Mouse (Mus musculus): ENCODE data around the gene Pofut2. TPM values are rescaled to one million over a fixed set of nuclear protein-coding genes. Genes with fewer than 3 reads are reported as not detected.

Pofut2 gene
- 20.0 TPM in 2 replicates for polyA plus RNA-seq (2021; fragmentation: Nextera tagmentation)
- long read RNA-seq, experiment 1, transcript Pofut2-201 (9 exons, 2,290 nt) = major isoform, 81 of 94 reads
- long read RNA-seq, experiment 1, partial matches to known transcripts = 6 of 94 reads
- long read RNA-seq, experiment 1, other reads (novel, unspliced or antisense) = 7 of 94 reads
- long read RNA-seq, experiment 2, transcript Pofut2-201 (9 exons, 2,290 nt) = major isoform, 15 of 39 reads
- long read RNA-seq, experiment 2, partial matches to known transcripts = 19 of 39 reads
- long read RNA-seq, experiment 2, other reads (novel, unspliced or antisense) = 5 of 39 reads

DNA sequence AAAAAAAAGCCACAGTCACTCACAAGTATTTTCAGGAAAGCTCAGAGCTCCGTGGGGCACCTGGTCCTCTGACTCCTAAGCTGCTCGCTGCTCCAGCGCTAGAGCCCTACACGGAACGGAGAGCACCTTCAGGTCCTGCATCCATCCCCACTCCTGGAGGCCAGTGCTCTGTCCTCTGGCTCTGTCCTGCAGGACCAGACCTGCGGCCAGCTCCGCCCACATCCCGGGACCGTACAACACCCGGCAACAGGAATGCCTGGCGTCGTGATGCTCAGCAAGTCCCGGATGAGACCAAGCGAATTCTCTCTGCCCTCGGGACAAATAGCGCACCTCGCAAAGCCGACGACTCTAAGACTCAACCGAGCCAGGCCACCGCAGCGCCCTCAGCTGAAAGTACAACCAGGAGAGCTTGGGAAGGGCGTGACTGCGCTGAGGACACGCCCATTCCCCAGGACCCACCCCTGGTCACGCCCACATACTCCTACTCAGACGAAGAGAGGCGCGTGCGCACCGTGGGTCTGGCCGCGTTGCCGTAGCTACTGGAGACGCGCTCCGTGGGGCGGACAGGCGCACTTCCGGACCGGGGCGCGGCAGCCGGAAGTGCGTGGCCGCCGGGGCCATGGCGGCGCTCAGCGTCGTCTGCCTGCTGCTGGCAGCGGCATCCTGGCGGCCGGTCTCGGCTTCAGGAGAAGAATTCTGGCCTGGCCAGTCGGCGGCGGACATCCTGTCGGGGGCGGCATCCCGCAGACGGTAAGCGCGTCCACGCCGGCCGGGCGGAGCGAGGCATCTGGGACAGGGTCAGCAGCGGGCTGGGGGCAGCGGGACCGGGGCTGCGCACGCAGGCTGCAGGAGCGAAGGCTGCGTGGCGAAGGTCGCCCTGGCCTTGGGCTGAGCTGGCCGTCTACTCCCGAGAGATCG, at the start of gene Pofut2:
Gene Pofut2 (plus strand): TSS at position 515 of the 918 bp plus-strand sequence.

Other genes with a start within 250 kb of the Pofut2 start
- gene Slc19a1, start 227.0 kb upstream of the Pofut2 start, polyA plus RNA-seq (2021; fragmentation: Nextera tagmentation) = 14.1 and 16.4 TPM in 2 replicates
- 0.61 and 1.0 TPM in 2 replicates for gene Col18a1, start 92.7 kb upstream of the Pofut2 start, polyA plus RNA-seq (2021; fragmentation: Nextera tagmentation)
- 16.2 and 32.7 TPM in 2 replicates for gene Adarb1, start 159.1 kb downstream of the Pofut2 start, polyA plus RNA-seq (2021; fragmentation: Nextera tagmentation)

Measured in left cerebral cortex, adult 6 months (tissue).